Mouse (Mus musculus) neural tube, embryonic 12.5 days (tissue): Measurements from ENCODE around the gene C8a. TPM values are rescaled to one million over a fixed set of nuclear protein-coding genes. Genes with fewer than 3 reads are reported as not detected.

Source experiments
- ATAC-seq: fragments of 200-750 bp; cut with Nextera tagmentation; 2 replicates; pipeline ENCODE4 v1.8.0; 2017; ENCODE audit warnings: low read depth, mild to moderate bottlenecking, moderate TSS enrichment, moderate library complexity; ENCODE audit not compliant: low FRiP score
- H3K27ac ChIP-seq: fragments of 300-500 bp; sonication (generic); 2 replicates; pipeline ENCODE4 v1.5.1; 2016
- H3K27me3 ChIP-seq: fragments of 300-500 bp; sonication (generic); replicated peaks from 2 replicates; pipeline ENCODE4 v1.6.1; 2016; ENCODE audit warnings: mild to moderate bottlenecking
- H3K36me3 ChIP-seq: fragments of 300-500 bp; sonication (generic); 2 replicates; pipeline ENCODE4 v1.6.1; 2016; ENCODE audit warnings: mild to moderate bottlenecking
- H3K4me1 ChIP-seq: fragments of 300-500 bp; sonication (generic); 2 replicates; pipeline ENCODE4 v1.6.1; 2016
- H3K4me2 ChIP-seq: fragments of 300-500 bp; sonication (generic); replicated peaks from 2 replicates; pipeline ENCODE4 v1.6.1; 2016; ENCODE audit warnings: mild to moderate bottlenecking
- H3K4me3 ChIP-seq: fragments of 300-500 bp; sonication (generic); 2 replicates; pipeline ENCODE4 v1.5.1; 2016
- H3K9ac ChIP-seq: fragments of 300-500 bp; sonication (generic); 2 replicates; pipeline ENCODE4 v1.6.1; 2016; ENCODE audit warnings: mild to moderate bottlenecking
- H3K9me3 ChIP-seq: fragments of 300-500 bp; sonication (generic); 2 replicates; pipeline ENCODE4 v1.6.1; 2016; ENCODE audit warnings: mild to moderate bottlenecking
- WGBS: fragments of 180-500 bp; shearing (Covaris S2); methylation state at CpG from one replicate; pipeline ENCODE4 v1.1.7; 2016; 5-methylcytosine and 5-hydroxymethylcytosine counted together
- polyA plus RNA-seq: library from polyadenylated mRNA; unstranded; fragments of >200 nt; fragmentation: Nextera tagmentation; extraction: Ambion mirVana; gene quantifications from 2 replicates; pipeline ENCODE4 v1.2.1, GENCODE M21; 2016

Gene C8a
- polyA plus RNA-seq, 1 experiment from 2014 or later: not detected

- no peak overlapping the region for H3K9ac ChIP-seq
- H3K27me3 ChIP-seq: no peaks in the 10 kb centered on the region
- WGBS: 86% methylated on average over 4 of the region's 4 CpGs
- no peak overlapping the region for H3K27ac ChIP-seq
- no peaks in the 10 kb centered on the region for H3K36me3 ChIP-seq
- H3K4me3 ChIP-seq: no peak overlapping the region
- no peak for ATAC-seq
- H3K9me3 ChIP-seq: no peaks in the 10 kb centered on the region
- H3K4me1 ChIP-seq: no peaks in the 10 kb centered on the region
- H3K4me2 ChIP-seq: no peak overlapping the region
Observed at GRCm38 (mm10) chr4:104804100-104804499, 72.1 kb downstream of the C8a start.

- H3K4me1 ChIP-seq: no peaks in the 10 kb centered on the region
- H3K4me3 ChIP-seq: no peak overlapping the region
- WGBS: 93% methylated on average over 3 of the region's 3 CpGs
- no peak overlapping the region for H3K27ac ChIP-seq
- H3K9me3 ChIP-seq: no peaks in the 10 kb centered on the region
- no peaks in the 10 kb centered on the region for H3K27me3 ChIP-seq
- H3K36me3 ChIP-seq: no peaks in the 10 kb centered on the region
- H3K4me2 ChIP-seq: no peak overlapping the region
- no peak for ATAC-seq
- H3K9ac ChIP-seq: no peak overlapping the region
Observed at GRCm38 (mm10) chr4:104801625-104802024, 74.6 kb downstream of the C8a start.

- Histone ChIP-seq H3K27me3 (no peaks in the 10 kb centered on the region), H3K9ac (no peak overlapping the region), H3K4me1 (no peaks in the 10 kb centered on the region), H3K36me3 (no peaks in the 10 kb centered on the region), H3K4me3 (no peak overlapping the region), H3K9me3 (no peaks in the 10 kb centered on the region), H3K4me2 (no peak overlapping the region), H3K27ac (no peak overlapping the region)
- no peak for ATAC-seq
- WGBS: 79% methylated on average over 9 of the region's 9 CpGs
Observed at GRCm38 (mm10) chr4:104798951-104799350, 77.2 kb downstream of the C8a start.

- ATAC-seq: no peak
- 91% methylated on average over 4 of the region's 4 CpGs for WGBS
Observed at GRCm38 (mm10) chr4:104792111-104792510, 84.1 kb downstream of the C8a start.

GRCm38 (mm10) chr4:104782346-104782745 is 93.9 kb downstream of the C8a start:
- Histone ChIP-seq H3K36me3 (no peaks in the 10 kb centered on the region), H3K9me3 (no peaks in the 10 kb centered on the region), H3K4me1 (no peaks in the 10 kb centered on the region), H3K9ac (no peak overlapping the region), H3K4me2 (no peak overlapping the region), H3K27ac (no peak overlapping the region), H3K27me3 (no peaks in the 10 kb centered on the region), H3K4me3 (no peak overlapping the region)
- 89% methylated on average over 4 of the region's 4 CpGs for WGBS
- no peak for ATAC-seq

More at GRCm38 (mm10) chr4:104792111-104792510, 84.1 kb downstream of the C8a start:
- Histone ChIP-seq H3K4me2 (no peak overlapping the region), H3K27ac (no peak overlapping the region), H3K27me3 (no peaks in the 10 kb centered on the region), H3K9ac (no peak overlapping the region), H3K4me3 (no peak overlapping the region), H3K9me3 (no peaks in the 10 kb centered on the region), H3K36me3 (no peaks in the 10 kb centered on the region), H3K4me1 (no peaks in the 10 kb centered on the region)

- Histone ChIP-seq H3K4me3 (no peak overlapping the region), H3K27me3 (no peaks in the 10 kb centered on the region), H3K9ac (no peak overlapping the region), H3K36me3 (no peaks in the 10 kb centered on the region), H3K4me2 (no peak overlapping the region), H3K27ac (no peak overlapping the region), H3K9me3 (no peaks in the 10 kb centered on the region), H3K4me1 (no peaks in the 10 kb centered on the region)
- no peak for ATAC-seq
- WGBS: 69% methylated on average over 3 of the region's 3 CpGs
Observed at GRCm38 (mm10) chr4:104781441-104781840, 94.8 kb downstream of the C8a start.

- no peak overlapping the region for H3K4me2 ChIP-seq
- no peaks in the 10 kb centered on the region for H3K9me3 ChIP-seq
- ATAC-seq: no peak
- H3K4me3 ChIP-seq: no peak overlapping the region
- H3K27ac ChIP-seq: no peak overlapping the region
- WGBS: 84% methylated on average over 5 of the region's 5 CpGs
- H3K9ac ChIP-seq: no peak overlapping the region
- no peaks in the 10 kb centered on the region for H3K27me3 ChIP-seq
- H3K4me1 ChIP-seq: no peaks in the 10 kb centered on the region
- H3K36me3 ChIP-seq: no peaks in the 10 kb centered on the region
Observed at GRCm38 (mm10) chr4:104779460-104779859, 96.7 kb downstream of the C8a start.

- Histone ChIP-seq H3K9ac (no peak overlapping the region), H3K9me3 (no peaks in the 10 kb centered on the region), H3K4me3 (no peak overlapping the region), H3K27ac (no peak overlapping the region), H3K4me2 (no peak overlapping the region), H3K4me1 (no peaks in the 10 kb centered on the region), H3K27me3 (no peaks in the 10 kb centered on the region), H3K36me3 (no peaks in the 10 kb centered on the region)
- WGBS: 61% methylated on average over 3 of the region's 3 CpGs
- no peak for ATAC-seq
Observed at GRCm38 (mm10) chr4:104775601-104776000, 100.6 kb downstream of the C8a start.

- WGBS: 68% methylated on average over 4 of the region's 4 CpGs
- Histone ChIP-seq H3K27ac (no peak overlapping the region), H3K9ac (no peak overlapping the region), H3K27me3 (no peaks in the 10 kb centered on the region), H3K4me1 (no peaks in the 10 kb centered on the region), H3K36me3 (no peaks in the 10 kb centered on the region), H3K4me2 (no peak overlapping the region), H3K9me3 (no peaks in the 10 kb centered on the region), H3K4me3 (no peak overlapping the region)
- ATAC-seq: no peak
Observed at GRCm38 (mm10) chr4:104770331-104770730, 105.9 kb downstream of the C8a start.

GRCm38 (mm10) chr4:104769602-104770001 is 106.6 kb downstream of the C8a start:
- Histone ChIP-seq H3K4me3 (no peak overlapping the region), H3K9me3 (no peaks in the 10 kb centered on the region), H3K27me3 (no peaks in the 10 kb centered on the region), H3K4me1 (no peaks in the 10 kb centered on the region), H3K27ac (no peak overlapping the region), H3K4me2 (no peak overlapping the region), H3K9ac (no peak overlapping the region), H3K36me3 (no peaks in the 10 kb centered on the region)
- 89% methylated on average over 8 of the region's 8 CpGs for WGBS
- no peak for ATAC-seq

- Histone ChIP-seq H3K4me2 (no peak overlapping the region), H3K4me3 (no peak overlapping the region), H3K9ac (no peak overlapping the region), H3K9me3 (no peaks in the 10 kb centered on the region), H3K36me3 (no peaks in the 10 kb centered on the region), H3K4me1 (no peaks in the 10 kb centered on the region), H3K27ac (no peak overlapping the region), H3K27me3 (no peaks in the 10 kb centered on the region)
- 85% methylated on average over 4 of the region's 4 CpGs for WGBS
- no peak for ATAC-seq
Observed at GRCm38 (mm10) chr4:104768190-104768589, 108.0 kb downstream of the C8a start.

GRCm38 (mm10) chr4:104766065-104766464 is 110.1 kb downstream of the C8a start, which contains the start of gene C8b:
Gene C8b (plus strand): TSS chr4:104766317.
- H3K36me3 ChIP-seq: no peaks in the 10 kb centered on the region
- no peak within 1 kb of the TSS for H3K9ac ChIP-seq
- H3K9me3 ChIP-seq: no peaks in the 10 kb centered on the region
- 93% methylated on average over 8 of the region's 8 CpGs for WGBS
- ATAC-seq: no peak
- H3K4me3 ChIP-seq: no peak within 1 kb of the TSS
- no peaks in the 10 kb centered on the region for H3K27me3 ChIP-seq
- H3K4me1 ChIP-seq: peaks cover 3% of the 10 kb centered on the region; the same call in 1 of the 2 replicates
- no peak within 1 kb of the TSS for H3K4me2 ChIP-seq
- no peak within 1 kb of the TSS for H3K27ac ChIP-seq
